Mouse (Mus musculus): ENCODE data around the gene Cd200r1.

Cd200r1 gene

DNA sequence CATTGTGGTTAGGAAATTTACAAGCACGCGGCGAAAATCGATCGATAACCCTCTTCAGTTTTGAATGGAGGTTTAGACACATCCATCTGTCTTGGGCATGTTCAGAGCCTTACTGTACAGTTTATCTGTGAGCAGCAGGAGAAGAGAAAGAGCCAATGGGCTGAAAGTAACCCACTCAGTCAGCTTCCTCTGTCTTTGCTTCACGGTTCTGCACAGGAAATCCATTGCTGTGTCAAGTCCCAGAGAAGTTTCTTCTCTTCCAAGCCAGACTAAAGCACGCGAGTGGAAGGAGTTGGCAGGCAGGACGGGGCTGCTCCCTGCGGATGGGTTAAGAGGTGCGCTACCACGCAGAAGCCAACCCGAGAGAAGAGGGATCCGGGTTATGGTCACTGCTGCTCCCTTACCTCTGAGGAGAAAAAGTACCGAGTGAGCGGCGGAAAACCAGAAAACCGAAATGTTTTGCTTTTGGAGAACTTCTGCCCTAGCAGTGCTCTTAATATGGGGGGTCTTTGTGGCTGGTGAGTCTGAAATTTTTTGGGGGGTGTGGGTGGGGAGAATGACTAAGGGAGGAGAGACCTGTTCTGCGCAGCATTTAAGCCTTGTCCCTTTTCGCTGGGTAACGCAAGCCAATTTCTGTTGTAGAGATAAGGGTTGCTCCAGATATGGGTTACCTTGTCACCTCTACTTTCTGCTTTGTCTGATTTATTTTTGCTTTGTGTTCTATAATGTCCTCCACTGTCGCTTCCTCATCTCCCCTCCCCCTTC, at the start of gene Cd200r1:
Cd200r1 (plus strand) TSS at position 182 of the 765 bp plus-strand sequence.
- DNase-seq, result no peak

DNA sequence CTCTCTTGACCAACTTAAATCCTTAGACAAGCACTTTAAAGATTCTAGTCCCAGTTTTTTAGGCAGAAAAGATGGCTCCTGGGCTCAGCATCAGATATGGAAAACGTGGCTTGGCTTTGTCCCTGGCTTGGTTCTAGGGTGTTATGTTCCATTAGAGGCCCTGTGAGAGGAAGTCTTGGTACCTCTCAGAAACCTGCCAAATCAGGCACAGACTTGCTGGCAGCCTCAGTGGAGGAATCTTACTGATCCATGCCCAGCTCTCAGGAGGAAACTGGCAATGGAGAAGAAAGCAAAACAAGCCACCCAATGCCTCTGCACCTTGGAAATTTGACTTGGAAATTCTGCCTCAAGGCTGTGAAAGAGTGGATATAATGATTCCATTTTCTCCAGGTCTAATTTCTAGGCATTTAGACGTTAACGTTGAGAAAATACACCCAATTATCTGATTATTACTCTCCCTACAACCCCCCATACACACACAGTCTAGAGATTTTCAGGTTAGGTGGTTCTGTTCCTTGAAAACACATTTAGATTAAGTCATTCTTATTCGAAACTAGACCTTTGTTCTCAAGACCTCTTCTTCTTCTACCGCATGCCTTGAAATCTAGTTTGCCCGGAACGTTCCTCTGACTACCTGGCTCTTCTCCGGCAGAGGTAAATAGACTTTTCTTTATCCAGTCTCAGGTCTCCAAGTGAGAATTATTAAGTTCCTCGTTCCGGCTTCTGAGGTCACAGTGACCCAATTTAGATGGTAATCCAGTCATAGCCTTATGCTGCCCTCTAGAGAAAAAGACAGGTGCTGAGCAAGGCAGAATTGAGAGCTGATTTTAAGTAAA, 49.0 kb upstream of the Cd200r1 start:
- DNase-seq, result peak in 1 of 2 experiments; percentile 32

DNA sequence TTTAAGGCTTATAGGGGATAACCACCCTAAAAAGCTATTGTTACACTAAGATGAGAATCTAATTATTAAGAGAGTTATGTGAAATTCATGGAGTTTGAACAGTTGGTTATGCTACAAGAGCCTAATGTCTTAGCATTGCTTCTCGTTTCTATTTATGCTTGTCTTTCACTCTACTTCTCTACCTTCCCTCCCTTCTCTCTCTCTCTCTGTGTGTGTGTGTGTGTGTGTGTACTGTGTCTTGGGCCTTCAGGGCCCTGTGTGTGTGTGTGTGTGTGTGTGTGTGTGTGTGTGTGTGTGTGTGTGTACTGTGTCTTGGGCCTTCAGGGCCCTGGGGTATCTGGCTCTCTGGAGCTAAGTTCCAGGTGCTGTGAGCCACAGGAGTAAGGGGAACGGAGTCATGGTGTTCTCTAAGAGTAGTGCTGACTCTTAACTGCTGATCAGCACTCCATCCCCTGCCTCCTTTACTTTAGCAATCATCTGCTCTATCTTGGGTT, 48.3 kb upstream of the Cd200r1 start:
- no peak for DNase-seq

DNA sequence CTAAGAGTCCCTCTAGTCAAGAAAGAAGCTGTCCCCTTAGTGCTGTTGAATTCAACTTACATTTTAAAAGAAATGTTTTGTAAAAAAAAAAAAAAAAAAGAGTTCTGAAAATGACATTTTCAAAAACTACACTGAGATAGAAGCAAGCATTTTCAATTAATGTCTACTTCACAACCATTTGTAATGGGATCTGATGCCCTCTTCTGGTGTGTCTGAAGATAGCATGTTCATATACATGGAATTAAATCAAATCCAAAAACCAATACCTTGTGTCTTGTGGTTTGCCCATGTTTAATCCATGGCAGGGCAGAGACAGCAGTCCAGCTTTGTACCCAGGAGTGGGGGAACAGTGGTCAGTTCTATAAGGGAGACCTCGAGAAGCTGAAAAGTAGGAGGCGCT, 47.7 kb upstream of the Cd200r1 start:
- no peak for DNase-seq

DNA sequence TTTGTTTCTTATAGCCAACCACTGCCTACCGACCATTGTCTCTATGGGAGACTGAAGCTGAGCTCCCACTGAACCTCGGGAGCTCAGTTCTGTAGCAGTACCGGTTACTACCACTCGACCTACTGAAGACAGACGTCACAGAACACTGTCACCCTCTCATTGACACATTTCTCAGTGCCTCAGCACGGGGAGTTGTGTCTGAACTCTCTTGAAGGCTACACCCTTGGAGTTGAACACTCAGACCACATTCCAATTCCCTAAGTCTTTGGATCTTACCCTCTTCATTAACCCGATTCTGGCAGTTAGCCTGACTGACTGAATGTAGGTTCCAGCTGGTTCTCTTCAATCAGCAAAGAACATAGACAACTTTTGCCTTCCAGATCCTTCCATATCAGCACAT, 46.2 kb upstream of the Cd200r1 start:
- DNase-seq, result peak; percentile 37 to 39

DNA sequence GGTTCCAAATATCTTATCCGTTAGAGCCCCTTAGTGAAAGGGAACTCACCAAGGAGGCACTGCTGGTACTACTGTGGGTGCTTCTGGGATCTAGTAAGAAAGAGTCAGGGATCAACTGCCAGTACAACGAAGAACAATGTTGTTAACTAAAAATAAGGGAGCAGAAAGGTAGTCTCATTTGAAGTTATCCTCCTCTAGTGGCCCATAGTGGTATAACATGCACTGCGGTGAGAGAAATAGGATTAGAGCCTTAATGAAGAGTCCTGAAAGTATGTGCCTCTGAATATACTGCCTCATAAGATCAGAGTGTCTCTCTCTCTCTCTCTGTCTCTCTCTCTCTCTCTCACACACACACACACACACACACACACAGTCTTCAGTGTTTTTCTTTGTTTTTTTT, 45.0 kb upstream of the Cd200r1 start:
- DNase-seq, result no peak

DNA sequence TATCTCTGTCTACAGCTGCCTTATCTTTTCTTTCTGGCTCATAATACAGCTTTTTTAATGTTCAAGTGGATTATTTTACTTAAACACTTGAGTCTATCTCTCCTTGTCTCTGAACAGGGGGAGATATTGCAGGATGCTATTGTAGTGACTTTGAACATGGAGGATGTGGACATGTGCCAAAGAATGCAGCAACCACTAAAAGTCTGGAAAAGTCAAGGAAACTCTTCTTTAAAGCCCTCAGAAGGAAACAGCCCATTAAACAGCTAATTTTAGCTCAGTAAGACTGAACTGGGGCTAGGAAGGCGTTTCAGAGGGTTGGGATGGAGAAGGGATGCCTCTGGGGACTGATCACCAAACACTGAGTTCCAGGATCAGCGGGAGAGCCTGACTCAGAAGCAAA, 42.9 kb upstream of the Cd200r1 start:
- DNase-seq, result no peak

DNA sequence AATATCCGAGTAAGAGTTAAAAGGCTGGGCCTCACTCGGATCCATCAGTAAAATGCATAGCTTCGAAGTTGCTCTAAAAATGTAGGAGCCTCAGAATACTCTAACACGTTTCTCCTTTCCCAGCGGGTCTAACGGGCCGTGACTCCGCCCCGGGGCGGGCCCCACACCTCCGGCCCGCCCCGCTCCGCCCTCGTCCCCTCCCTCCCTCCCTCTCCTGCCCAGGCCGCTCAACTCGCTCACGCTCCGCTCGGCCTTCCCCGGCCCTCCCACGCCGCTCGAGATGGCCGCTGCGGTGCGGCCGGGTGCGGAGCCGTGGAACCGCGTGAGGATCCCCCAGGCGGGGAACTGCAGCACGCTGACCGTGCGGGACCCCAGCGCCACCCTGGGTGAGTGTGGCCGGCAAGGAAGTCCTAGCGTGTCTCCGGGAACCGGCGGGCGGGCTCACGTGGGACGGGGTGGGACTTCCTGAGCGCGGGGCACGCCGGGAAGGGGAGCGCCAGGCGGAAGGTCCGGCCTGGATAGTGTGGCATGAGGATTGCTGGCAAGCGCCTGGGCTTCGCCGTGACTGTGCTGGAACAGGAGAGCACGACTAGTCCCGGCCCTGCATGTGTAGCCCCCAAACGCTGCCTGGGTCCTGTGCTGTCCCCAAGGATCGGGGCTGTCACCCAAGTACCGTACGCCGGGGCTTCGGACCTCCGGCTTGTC, 41.3 kb upstream of the Cd200r1 start, which contains the start of gene Nepro:
Nepro (plus strand) TSS at position 219 of the 705 bp plus-strand sequence.
- peak; percentile 95 to 96 for DNase-seq

DNA sequence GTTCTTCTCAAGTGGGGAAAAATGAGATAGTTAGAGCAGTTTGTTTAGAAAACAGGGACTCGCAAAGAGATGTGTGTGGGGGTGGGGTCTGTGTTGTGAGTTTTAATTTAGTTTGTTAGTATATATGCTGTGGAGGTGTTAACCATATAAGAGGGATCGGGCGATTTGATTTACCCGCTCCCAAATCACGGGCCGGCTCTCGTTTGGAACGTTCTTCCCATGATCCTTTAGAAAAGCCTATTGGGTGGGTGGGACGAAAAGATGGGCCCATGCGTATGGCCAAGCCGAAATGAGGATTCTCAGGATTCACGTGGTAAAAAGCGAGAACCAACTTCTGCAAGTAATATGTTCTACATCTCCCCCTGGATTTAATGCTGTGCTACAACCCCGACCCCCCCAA, 40.7 kb upstream of the Cd200r1 start:
- DNase-seq, result no peak

DNA sequence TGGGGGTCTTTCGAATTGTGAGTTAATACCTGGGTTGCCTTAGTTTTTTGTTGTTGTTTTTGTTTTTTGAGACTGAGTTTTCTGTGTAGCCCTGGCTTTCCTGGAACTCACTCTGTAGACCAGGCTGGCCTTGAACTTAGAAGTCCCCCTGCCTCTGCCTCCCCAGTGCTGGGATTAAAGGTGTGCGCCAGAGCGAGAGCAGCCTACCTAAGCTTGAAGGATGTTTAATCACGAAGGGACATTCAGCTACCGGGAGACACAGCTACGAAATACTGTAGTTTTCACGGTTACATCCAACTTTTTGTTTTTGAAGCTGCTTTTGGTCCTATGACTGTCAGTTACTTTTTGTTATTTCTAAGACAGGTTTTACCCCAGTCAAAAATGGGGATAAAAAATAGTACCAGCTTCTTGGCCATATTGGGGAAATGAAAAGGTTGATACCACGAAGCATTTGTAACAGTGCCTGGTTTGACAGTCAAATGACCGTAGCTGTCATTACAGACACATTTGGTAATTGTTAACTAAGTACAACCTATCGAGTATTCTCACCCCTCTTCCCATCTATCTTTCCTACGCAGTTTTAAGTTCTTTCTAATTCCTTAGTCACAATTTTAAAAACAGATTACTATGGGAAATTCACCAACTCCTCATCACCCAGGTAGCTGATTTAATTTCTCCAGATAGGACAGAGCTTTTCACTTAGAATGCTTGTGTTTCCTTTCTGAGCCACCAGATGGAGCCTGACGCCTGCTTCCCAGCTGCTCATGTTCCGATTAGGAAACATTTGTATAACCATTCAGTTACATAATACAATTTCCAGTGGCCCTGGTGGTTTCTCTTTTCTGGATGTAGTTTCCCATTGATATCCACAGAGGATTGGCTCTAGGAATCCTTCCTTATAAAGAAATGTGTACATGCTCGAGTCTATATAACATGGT, 40.0 kb upstream of the Cd200r1 start:
- peak; percentile 53 to 83 for DNase-seq

DNA sequence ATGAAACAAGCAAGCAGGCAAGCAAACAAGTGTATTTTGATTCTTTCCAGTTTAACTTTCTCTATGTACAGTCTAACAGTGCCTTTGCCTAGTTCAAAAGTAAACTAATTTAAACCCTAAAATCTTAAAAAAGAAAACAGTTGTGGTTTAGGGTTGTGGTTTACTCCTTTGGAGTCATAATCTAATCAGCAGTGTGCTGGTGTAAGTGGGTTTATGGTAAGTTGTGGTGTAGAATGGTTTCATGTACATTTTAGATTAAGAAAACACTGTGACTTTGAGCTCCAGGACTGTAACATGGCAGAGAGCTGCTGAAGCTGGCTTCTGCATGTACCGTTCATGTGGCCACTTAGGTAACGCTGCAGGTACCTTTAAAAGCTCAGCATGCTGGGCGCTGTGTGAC, 38.0 kb upstream of the Cd200r1 start:
- no peak for DNase-seq

DNA sequence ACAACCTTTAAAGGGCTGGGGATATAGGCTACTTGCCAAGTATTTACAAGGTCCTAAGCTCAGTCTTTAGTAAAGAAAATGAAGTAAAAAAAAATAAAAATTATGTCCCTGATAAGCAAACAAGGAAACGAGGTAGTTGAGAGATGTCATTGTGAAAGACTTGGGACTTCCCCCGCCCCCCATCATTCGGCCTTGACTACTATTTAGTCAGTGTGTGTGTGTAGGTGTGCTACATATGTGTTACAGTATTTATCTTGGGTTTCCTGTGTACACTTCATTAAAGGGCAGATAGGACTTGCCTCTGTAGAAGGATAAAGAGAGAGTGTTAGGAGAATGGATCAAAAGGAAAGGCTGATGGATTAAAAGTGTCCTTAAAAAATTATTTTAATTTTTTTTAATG, 31.5 kb upstream of the Cd200r1 start:
- DNase-seq, result no peak

DNA sequence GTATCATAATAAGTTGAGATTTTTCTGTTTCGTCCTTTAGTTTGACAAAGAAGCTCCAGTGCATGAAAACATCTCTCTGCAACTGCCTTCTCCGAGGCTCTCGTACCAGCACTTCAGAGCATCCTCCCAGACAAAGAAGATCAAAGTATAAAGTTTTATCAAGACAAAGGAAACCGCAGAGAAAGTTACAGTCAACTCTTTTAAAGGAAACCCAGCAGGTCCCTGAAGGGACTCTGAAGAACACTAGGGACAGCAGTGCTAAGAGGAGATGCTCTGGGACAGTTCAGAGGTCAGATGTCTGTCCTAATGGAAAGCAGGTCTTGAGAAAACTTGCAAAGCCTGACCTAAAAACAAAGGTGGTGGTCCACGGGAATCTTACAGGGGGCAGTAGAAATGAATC, 29.9 kb upstream of the Cd200r1 start:
- DNase-seq, result no peak

DNA sequence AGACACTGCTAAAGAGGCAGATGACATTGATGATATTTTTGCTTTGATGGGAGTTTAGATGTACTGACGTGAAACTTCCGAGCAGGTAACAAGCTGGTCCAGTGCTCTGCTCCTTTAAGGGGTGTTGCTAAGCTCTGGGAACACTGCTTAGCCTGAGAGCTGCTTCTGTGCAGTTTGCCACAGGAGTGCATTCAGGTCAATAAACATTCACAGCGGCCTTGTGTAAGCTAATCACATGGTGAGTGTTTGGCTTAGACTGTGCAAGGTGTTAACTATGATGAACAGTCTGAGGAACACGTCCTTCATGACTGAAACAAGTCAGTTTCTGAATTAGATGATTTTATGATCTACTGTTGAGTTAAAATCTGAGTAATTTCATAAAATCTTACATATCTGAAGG, 29.4 kb upstream of the Cd200r1 start:
- no peak for DNase-seq

DNA sequence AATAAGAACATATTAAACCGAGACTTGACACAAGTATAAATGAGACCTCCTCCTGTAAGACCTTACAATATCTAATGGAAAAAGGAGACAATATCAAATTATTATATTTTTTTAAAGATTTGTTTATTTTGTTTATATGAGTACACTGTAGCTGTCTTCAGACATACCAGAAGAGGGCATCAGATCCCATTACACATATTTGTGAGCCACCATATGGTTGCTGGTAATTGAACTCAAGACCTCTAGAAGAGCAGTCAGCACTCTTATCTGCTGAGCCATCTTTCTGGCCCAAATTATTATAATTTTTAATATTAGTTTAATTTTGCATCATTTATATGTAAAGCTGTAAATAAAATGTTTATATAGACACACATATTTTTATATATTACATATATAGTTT, 22.8 kb upstream of the Cd200r1 start:
- DNase-seq, result no peak

DNA sequence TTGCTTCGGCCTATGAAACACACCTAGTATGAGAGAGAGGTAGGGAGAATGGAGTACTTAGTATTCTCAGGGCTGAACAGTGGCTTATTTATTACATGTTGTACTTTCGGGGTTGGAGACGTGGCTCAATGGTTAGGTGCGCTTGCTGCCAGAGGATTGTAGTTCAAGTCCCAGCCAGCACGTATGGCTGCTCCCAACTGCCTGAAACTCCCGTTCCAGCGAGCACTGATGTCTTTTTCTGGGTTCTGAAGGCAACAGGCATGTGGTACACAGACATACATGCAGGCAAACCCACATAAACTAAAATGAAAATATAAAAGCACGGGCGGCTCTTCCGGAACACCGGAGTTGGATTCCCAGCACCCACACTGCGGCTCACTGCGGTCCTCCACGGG, 20.1 kb upstream of the Cd200r1 start:
- DNase-seq, result no peak

DNA sequence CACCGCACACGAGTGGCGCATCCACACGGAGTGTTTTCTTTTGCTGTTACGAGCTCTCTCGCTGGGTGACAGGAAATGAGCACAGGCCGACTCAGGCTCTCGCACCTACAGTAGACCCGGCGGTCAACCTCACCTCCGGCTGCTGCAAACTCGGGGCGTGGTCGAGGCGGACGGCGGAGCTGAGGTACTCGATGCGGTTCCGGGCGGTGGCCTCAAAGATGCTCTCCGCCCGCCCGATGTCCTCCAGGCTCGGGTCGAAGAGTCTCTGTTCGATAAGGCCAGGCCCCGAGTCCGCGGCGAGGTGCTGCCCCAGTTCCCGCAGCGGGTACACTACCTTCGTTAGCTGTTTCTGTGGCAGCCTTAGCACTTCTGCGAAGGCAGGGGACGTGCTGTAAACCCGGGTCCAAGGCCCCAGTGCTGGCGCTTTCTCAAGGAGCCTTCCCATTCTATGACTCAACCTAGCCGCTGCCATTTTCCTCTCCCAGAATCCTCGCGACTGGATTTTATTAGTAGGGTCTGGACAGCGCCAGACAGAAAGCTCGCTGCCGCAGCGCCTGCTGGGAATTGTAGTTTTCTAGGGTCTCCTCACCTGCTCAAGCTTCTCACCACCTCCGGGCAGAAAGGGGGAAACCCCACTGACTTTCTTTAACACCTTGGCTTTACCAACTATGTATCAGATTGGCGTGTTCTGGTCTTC, 19.5 kb upstream of the Cd200r1 start, which contains the start of gene Gtpbp8:
Gtpbp8 (minus strand) TSS at position 498 of the 697 bp plus-strand sequence.
- DNase-seq, result peak; percentile 84 to 87

DNA sequence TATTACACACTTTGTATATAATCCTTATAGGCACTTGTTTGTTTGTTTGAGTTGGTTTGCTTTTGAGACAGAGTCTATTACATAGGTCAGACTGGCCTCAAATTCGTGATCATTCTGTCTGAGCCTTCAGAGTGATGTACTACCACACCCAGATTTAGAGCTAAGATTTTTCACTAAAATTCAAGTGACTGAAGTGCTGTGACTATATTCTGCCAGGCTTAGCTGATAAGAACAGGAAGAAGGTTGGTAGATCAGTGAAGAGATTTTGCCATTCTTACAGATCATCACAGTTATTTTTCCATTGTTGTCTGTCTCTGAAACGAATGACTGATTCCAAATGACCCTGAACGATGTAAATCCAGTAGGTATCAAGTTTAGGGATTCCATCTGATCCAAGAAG, 17.5 kb upstream of the Cd200r1 start:
- DNase-seq, result no peak

DNA sequence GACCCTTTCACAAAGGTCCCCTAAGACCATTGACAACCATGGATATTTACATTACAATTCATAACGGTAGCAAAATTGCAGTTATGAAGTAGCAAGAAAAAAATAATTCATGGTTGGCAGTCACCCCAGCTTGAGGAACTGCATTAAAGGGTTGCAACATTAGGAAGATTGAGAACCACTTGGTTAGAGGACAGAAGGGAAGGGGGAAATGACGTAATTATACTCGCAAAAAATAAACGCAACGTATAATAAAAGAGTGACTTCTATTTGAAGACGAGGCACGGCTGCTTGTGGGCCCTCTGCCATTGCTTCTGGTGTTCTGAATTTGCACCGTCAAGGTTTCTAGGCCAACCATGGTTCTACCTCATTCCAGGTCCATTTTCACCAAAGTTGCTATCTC, 7.8 kb upstream of the Cd200r1 start:
- DNase-seq, result no peak

DNA sequence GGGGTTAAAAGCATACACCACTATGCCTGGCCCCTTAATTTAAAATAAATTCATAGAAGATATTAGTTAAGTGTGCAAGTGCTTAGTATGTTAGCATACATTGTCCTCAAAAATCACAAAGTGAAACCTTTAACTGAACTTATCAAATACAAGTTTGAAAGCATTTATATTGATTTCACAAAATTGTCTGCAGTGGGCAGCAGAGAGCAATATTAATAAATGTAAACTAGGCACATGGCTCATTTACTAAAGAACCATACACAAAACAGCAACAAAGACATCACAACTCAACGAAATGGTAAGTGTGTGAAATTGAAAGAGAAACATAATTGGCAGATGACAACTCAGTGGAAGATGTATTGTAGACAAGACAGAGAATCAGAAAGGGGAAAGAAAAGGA, 3.7 kb upstream of the Cd200r1 start:
- no peak for DNase-seq

DNA sequence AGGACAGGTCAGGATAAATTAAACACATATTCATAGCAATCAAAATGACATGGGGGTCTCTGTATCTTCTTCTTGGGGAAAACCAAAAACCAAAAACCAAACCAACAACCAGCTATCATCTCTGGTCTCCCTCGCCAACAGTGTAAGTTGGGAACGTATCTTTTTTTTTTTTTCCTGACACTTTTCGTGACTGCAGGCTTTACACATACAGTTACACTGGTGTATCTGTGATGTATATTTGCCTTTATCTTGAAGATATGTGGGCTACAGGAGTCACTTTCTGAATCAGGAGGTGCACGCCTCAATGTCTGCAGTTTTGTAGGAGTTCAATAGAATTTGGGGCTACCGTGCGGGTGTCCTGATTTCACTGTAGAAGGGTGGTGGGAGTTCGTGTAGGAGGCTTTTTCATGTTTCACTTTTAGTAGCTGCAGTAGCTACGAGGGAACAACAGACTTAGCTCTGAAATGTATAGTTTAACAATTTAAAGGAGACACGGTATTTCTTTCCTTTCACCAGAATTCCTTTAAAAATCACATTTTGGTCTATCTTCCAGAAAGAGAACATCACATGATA, 870 bp downstream of the Cd200r1 start:
- no peak for DNase-seq

All from lung, postnatal 4 days (tissue).